Mouse (Mus musculus) lung, postnatal 0 days (tissue): ENCODE data around the gene Tuba3b. TPM values are rescaled to one million over a fixed set of nuclear protein-coding genes. Genes with fewer than 3 reads are reported as not detected.

ENCODE experiments used
- ATAC-seq: fragments of 200-750 bp; cut with Nextera tagmentation; 2 replicates; pipeline ENCODE4 v1.8.0; 2017; ENCODE audit warnings: moderate library complexity
- DNase-seq: peaks from one replicate; pipeline ENCODE4 v3.0.0-alpha.2; 2016; ENCODE audit warnings: low spot score
- H3K27ac ChIP-seq: fragments of 300-500 bp; sonication (generic); 2 replicates; pipeline ENCODE4 v1.5.1; 2014; ENCODE audit warnings: antibody characterized with exemption, mild to moderate bottlenecking, low read length, mixed read lengths
- H3K27me3 ChIP-seq: fragments of 300-500 bp; sonication (generic); replicated peaks from 2 replicates; pipeline ENCODE4 v1.6.1; 2014; ENCODE audit warnings: low read length, mixed read lengths; ENCODE audit not compliant: insufficient read depth
- H3K36me3 ChIP-seq: fragments of 300-500 bp; sonication (generic); 2 replicates; pipeline ENCODE4 v1.6.1; 2014; ENCODE audit warnings: low read length, mixed read lengths; ENCODE audit not compliant: insufficient read depth
- H3K4me1 ChIP-seq: fragments of 300-500 bp; sonication (generic); 2 replicates; pipeline ENCODE4 v1.6.1; 2014; ENCODE audit warnings: antibody characterized with exemption, low read depth, low read length, mixed read lengths; ENCODE audit not compliant: insufficient read depth
- H3K4me2 ChIP-seq: fragments of 300-500 bp; sonication (generic); replicated peaks from 2 replicates; pipeline ENCODE4 v1.6.1; 2014; ENCODE audit warnings: low read depth, mild to moderate bottlenecking, low read length, moderate library complexity, mixed read lengths
- H3K4me3 ChIP-seq: fragments of 300-500 bp; sonication (generic); 2 replicates; pipeline ENCODE4 v1.5.1; 2014; ENCODE audit warnings: low read depth, low read length
- H3K9ac ChIP-seq: fragments of 300-500 bp; sonication (generic); replicated peaks from 2 replicates; pipeline ENCODE4 v1.6.1; 2014; ENCODE audit warnings: low read depth, mild to moderate bottlenecking
- H3K9me3 ChIP-seq: fragments of 300-500 bp; sonication (generic); 2 replicates; pipeline ENCODE4 v1.6.1; 2016; ENCODE audit warnings: low read length, mixed read lengths
- CTCF ChIP-seq: IDR thresholded peaks from 2 replicates; pipeline ENCODE4 v1.5.1; 2016; ENCODE audit warnings: antibody characterized with exemption, mild to moderate bottlenecking
- EP300 ChIP-seq: IDR thresholded peaks from 2 replicates; pipeline ENCODE4 v1.6.1; 2016; ENCODE audit warnings: antibody characterized with exemption, mild to moderate bottlenecking, control low read depth
- WGBS: fragments of 180-500 bp; shearing (Covaris S2); extraction: QIAGEN DNeasy Blood & Tissue Kit; methylation state at CpG from one replicate; pipeline ENCODE4 v1.1.7; 2014; 5-methylcytosine and 5-hydroxymethylcytosine counted together
- polyA plus RNA-seq: library from polyadenylated mRNA; unstranded; fragments of >200 nt; fragmentation: Nextera tagmentation; extraction: Ambion mirVana; gene quantifications from 2 replicates; pipeline ENCODE4 v1.2.1, GENCODE M21; 2015

Gene Tuba3b
- polyA plus RNA-seq, 1 experiment from 2014 or later, result not detected

DNA sequence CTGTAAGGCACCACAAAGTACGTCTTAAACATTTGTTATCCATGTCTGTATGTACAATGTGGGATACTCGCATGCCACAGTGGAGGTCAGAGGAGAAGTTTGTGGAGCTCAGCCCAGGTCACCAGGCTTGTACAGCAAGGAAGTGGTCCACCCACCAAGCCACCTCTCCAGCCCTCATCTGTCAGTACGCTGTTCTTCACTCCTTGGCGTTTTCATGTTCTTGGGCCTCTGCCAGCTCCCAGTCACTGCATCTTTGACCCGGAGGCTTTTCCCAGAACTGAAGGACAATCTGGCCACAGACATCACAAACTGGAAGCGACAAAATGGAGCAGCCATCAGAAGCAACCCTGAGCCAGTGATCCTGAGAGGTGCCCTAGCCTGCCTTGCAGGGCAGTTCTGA, 22.7 kb downstream of the Tuba3b start:
- no peak overlapping the region for H3K4me3 ChIP-seq
- peak; percentile 84 for DNase-seq
- no peaks in the 10 kb centered on the region for H3K9me3 ChIP-seq
- H3K9ac ChIP-seq, result no peak overlapping the region
- no peaks in the 10 kb centered on the region for H3K27me3 ChIP-seq
- no peaks in the 10 kb centered on the region for H3K36me3 ChIP-seq
- H3K4me2 ChIP-seq, result no peak overlapping the region
- peak; percentile 77 for ATAC-seq
- peak overlapping the region; percentile 28 for H3K27ac ChIP-seq
- 30% methylated on average over 6 of the region's 6 CpGs for WGBS
- TF ChIP-seq EP300 (peak; percentile 77), CTCF (no peak)
- no peaks in the 10 kb centered on the region for H3K4me1 ChIP-seq

GRCm38 (mm10) chr6:145640971-145641506, 25.5 kb downstream of the Tuba3b start:
- no peaks in the 10 kb centered on the region for H3K36me3 ChIP-seq
- H3K27me3 ChIP-seq, result no peaks in the 10 kb centered on the region
- H3K4me1 ChIP-seq, result no peaks in the 10 kb centered on the region
- no peak overlapping the region for H3K4me3 ChIP-seq
- TF ChIP-seq EP300 (peak; percentile 62), CTCF (no peak)
- 39% methylated on average over 4 of the region's 4 CpGs for WGBS
- peak overlapping the region; percentile 20; the same call in 1 of the 2 replicates for H3K27ac ChIP-seq
- peak; percentile 63 for ATAC-seq
- H3K4me2 ChIP-seq, result no peak overlapping the region
- no peaks in the 10 kb centered on the region for H3K9me3 ChIP-seq
- peak; percentile 81 for DNase-seq
- no peak overlapping the region for H3K9ac ChIP-seq

GRCm38 (mm10) chr6:145651976-145652375, 36.4 kb downstream of the Tuba3b start:
- H3K9ac ChIP-seq, result no peak overlapping the region
- no peaks in the 10 kb centered on the region; the same call in 1 of the 2 replicates for H3K4me1 ChIP-seq
- DNase-seq, result no peak
- ATAC-seq, result no peak
- no peak overlapping the region for H3K27ac ChIP-seq
- H3K4me2 ChIP-seq, result no peak overlapping the region
- no peak overlapping the region for H3K4me3 ChIP-seq
- H3K36me3 ChIP-seq, result no peaks in the 10 kb centered on the region
- H3K27me3 ChIP-seq, result no peaks in the 10 kb centered on the region
- TF ChIP-seq CTCF (no peak), EP300 (no peak)
- WGBS, result 65% methylated on average over 2 of the region's 2 CpGs
- no peaks in the 10 kb centered on the region for H3K9me3 ChIP-seq

DNA sequence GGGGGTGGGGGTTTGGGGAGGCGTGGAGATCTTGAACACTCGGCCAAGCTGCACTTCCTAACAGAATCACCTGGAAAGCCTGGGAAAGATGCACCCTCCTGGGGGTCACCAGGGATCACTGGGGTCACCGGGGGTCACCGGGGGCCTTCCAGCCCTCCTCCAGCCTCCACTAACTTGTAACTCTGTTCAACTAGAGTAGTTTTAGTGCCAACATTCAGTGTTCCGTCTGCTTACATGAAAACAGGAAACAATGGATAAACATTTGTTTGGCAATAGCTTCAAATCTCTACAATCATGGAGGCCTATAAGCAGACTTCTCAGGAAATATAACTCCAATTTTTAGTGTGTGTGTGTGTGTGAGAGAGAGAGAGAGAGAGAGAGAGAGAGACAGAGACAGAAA, 37.4 kb downstream of the Tuba3b start:
- Histone ChIP-seq H3K9ac (no peak overlapping the region), H3K27me3 (no peaks in the 10 kb centered on the region), H3K27ac (peak overlapping the region; percentile 20; the same call in 1 of the 2 replicates), H3K9me3 (no peaks in the 10 kb centered on the region), H3K4me3 (no peak overlapping the region), H3K36me3 (no peaks in the 10 kb centered on the region), H3K4me2 (no peak overlapping the region), H3K4me1 (no peaks in the 10 kb centered on the region; the same call in 1 of the 2 replicates)
- ATAC-seq (0 out of 2 replicates have a peak, but pooled peaks have one; percentile 12), DNase-seq (peak; percentile 55)
- no peak for TF ChIP-seq CTCF
- 0 out of 2 replicates have a peak, but pooled peaks have one; percentile 36 for TF ChIP-seq EP300
- WGBS, result 63% methylated on average over 5 of the region's 5 CpGs

DNA sequence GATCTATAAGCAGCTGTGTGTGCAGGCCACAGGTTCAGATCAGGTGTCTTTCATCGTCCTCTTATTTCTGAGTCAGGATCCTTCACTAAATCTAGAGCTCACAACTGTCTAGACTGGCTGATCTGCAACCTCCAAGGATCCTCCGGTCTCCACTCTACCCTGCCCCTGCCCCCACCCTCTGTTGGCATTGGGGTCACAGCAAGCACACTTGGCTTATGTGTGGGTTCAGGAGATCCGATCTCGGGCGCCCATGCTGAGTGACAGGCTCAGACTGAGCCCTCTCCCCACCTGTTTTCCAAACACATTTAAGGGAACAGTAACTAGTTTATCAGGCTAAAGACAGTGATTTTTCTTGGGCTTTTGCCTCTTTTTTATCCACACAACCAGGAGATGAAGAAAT, 38.1 kb downstream of the Tuba3b start:
- no peak for DNase-seq
- Histone ChIP-seq H3K36me3 (no peaks in the 10 kb centered on the region), H3K4me2 (no peak overlapping the region), H3K27ac (peak overlapping the region; percentile 32; the same call in 1 of the 2 replicates), H3K9me3 (no peaks in the 10 kb centered on the region), H3K27me3 (no peaks in the 10 kb centered on the region), H3K9ac (no peak overlapping the region), H3K4me3 (no peak overlapping the region), H3K4me1 (no peaks in the 10 kb centered on the region; the same call in 1 of the 2 replicates)
- TF ChIP-seq CTCF (no peak), EP300 (no peak)
- whole genome bisulfite sequencing, result 76% methylated on average over 5 of the region's 5 CpGs
- no peak for ATAC-seq

DNA sequence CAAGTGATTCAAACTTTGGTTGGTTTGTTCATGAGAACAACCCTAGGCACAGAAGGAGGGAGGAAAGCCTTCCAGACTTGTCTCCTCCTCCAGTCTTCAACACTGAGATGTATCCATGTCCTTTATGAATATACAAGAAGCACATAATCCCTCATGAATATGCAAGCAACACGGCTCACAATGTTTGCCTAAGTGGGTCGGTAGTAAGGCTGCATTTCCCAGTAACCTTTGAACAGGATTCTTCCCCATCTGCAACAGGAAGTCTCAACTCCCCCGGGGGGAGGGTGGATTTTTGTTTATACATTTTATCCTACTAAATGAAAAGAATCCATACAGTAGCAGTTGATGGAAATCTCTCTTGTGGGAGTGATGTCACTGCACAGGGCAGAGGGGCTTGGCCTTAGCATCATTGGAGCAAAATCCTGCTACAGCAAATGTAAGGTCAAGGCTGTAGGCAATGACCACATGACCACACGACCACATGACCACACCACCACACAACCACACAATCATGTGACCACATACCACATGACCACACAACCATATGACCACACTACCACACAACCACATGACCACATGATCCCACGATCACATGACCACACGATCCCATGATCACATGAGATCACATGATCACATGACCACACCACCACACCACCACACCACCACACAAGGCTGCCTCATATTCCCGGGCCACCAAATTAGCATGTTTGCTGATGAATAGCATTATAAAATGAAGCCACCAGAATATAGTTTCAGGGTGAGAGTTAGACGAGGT, 38.7 kb downstream of the Tuba3b start:
- no peak overlapping the region for H3K9ac ChIP-seq
- 68% methylated on average over 8 of the region's 8 CpGs for WGBS
- TF ChIP-seq CTCF, result no peak
- no peak for TF ChIP-seq EP300
- H3K27ac ChIP-seq, result no peak overlapping the region
- ATAC-seq (peak; percentile 38), DNase-seq (no peak)
- no peaks in the 10 kb centered on the region; the same call in 1 of the 2 replicates for H3K4me1 ChIP-seq
- H3K36me3 ChIP-seq, result no peaks in the 10 kb centered on the region
- no peak overlapping the region for H3K4me2 ChIP-seq
- H3K9me3 ChIP-seq, result no peaks in the 10 kb centered on the region
- H3K27me3 ChIP-seq, result no peaks in the 10 kb centered on the region
- no peak overlapping the region for H3K4me3 ChIP-seq
